Mouse (Mus musculus): ENCODE measurements around the gene Arvcf. TPM values are rescaled to one million over a fixed set of nuclear protein-coding genes. Genes with fewer than 3 reads are reported as not detected.

Gene Arvcf
- polyA plus RNA-seq, 1 experiment = 34.7 TPM

- no peak for TF ChIP-seq CTCF (IDR thresholded peaks at IDR 0.05; ENCODE audit: borderline replicate concordance, insufficient read depth, low read depth, low read length)
- TF ChIP-seq POLR2A (IDR thresholded peaks at IDR 0.05; ENCODE audit: borderline replicate concordance, insufficient read depth, low read length) = no peak
- Histone ChIP-seq H3K4me3 (replicated peaks; ENCODE audit: insufficient read depth, low read depth, low read length) (no peak overlapping the region), H3K4me1 (ENCODE audit: control insufficient read depth, insufficient read depth, low read length) (peaks cover 6% of the 10 kb centered on the region), H3K27me3 (ENCODE audit: control insufficient read depth, insufficient read depth, low read length) (no peaks in the 10 kb centered on the region), H3K27ac (ENCODE audit: insufficient read depth, low read length) (no peak overlapping the region)
- no peak for DNase-seq
- 92% methylated on average over 3 of the region's 3 CpGs for WGBS
Measured at GRCm38 (mm10) chr16:18416837-18417236, 68.9 kb downstream of the Arvcf start.

- Histone ChIP-seq H3K4me1 (ENCODE audit: control insufficient read depth, insufficient read depth, low read length) (peaks cover 3% of the 10 kb centered on the region), H3K27me3 (ENCODE audit: control insufficient read depth, insufficient read depth, low read length) (no peaks in the 10 kb centered on the region), H3K4me3 (replicated peaks; ENCODE audit: insufficient read depth, low read depth, low read length) (no peak overlapping the region), H3K27ac (ENCODE audit: insufficient read depth, low read length) (no peak overlapping the region)
- DNase-seq = no peak
- TF ChIP-seq POLR2A (IDR thresholded peaks at IDR 0.05; ENCODE audit: borderline replicate concordance, insufficient read depth, low read length) = no peak
- no peak for TF ChIP-seq CTCF (IDR thresholded peaks at IDR 0.05; ENCODE audit: borderline replicate concordance, insufficient read depth, low read depth, low read length)
- 88% methylated on average over 5 of the region's 5 CpGs for WGBS
Measured at GRCm38 (mm10) chr16:18417491-18417890, 69.5 kb downstream of the Arvcf start.

- peaks cover 3% of the 10 kb centered on the region for H3K4me1 ChIP-seq (ENCODE audit: control insufficient read depth, insufficient read depth, low read length)
- H3K4me3 ChIP-seq (replicated peaks; ENCODE audit: insufficient read depth, low read depth, low read length) = no peak overlapping the region
- WGBS = 86% methylated on average over 4 of the region's 4 CpGs
- TF ChIP-seq POLR2A (IDR thresholded peaks at IDR 0.05; ENCODE audit: borderline replicate concordance, insufficient read depth, low read length) = no peak
- no peak for TF ChIP-seq CTCF (IDR thresholded peaks at IDR 0.05; ENCODE audit: borderline replicate concordance, insufficient read depth, low read depth, low read length)
- H3K27ac ChIP-seq (ENCODE audit: insufficient read depth, low read length) = no peak overlapping the region
- no peaks in the 10 kb centered on the region for H3K27me3 ChIP-seq (ENCODE audit: control insufficient read depth, insufficient read depth, low read length)
- DNase-seq = no peak
Measured at GRCm38 (mm10) chr16:18418756-18419602, 71.0 kb downstream of the Arvcf start.

- Histone ChIP-seq H3K27ac (ENCODE audit: insufficient read depth, low read length) (no peak overlapping the region), H3K4me1 (ENCODE audit: control insufficient read depth, insufficient read depth, low read length) (peaks cover 3% of the 10 kb centered on the region), H3K27me3 (ENCODE audit: control insufficient read depth, insufficient read depth, low read length) (no peaks in the 10 kb centered on the region), H3K4me3 (replicated peaks; ENCODE audit: insufficient read depth, low read depth, low read length) (no peak overlapping the region)
- 81% methylated on average over 1 of the region's 1 CpGs for WGBS
- no peak for DNase-seq
- no peak for TF ChIP-seq CTCF (IDR thresholded peaks at IDR 0.05; ENCODE audit: borderline replicate concordance, insufficient read depth, low read depth, low read length)
- no peak for TF ChIP-seq POLR2A (IDR thresholded peaks at IDR 0.05; ENCODE audit: borderline replicate concordance, insufficient read depth, low read length)
Measured at GRCm38 (mm10) chr16:18419603-18420026, 71.6 kb downstream of the Arvcf start.

- TF ChIP-seq POLR2A (IDR thresholded peaks at IDR 0.05; ENCODE audit: borderline replicate concordance, insufficient read depth, low read length) (no peak), CTCF (IDR thresholded peaks at IDR 0.05; ENCODE audit: borderline replicate concordance, insufficient read depth, low read depth, low read length) (no peak)
- Histone ChIP-seq H3K4me3 (replicated peaks; ENCODE audit: insufficient read depth, low read depth, low read length) (no peak overlapping the region), H3K27ac (ENCODE audit: insufficient read depth, low read length) (no peak overlapping the region), H3K27me3 (ENCODE audit: control insufficient read depth, insufficient read depth, low read length) (no peaks in the 10 kb centered on the region), H3K4me1 (ENCODE audit: control insufficient read depth, insufficient read depth, low read length) (peaks cover 6% of the 10 kb centered on the region)
- no peak for DNase-seq
- 67% methylated on average over 3 of the region's 3 CpGs for WGBS
Measured at GRCm38 (mm10) chr16:18420571-18420970, 72.6 kb downstream of the Arvcf start.

- H3K4me1 ChIP-seq (ENCODE audit: control insufficient read depth, insufficient read depth, low read length) = peaks cover 12% of the 10 kb centered on the region; the same call in 1 of the 2 replicates
- H3K27ac ChIP-seq (ENCODE audit: insufficient read depth, low read length) = no peak overlapping the region
- no peaks in the 10 kb centered on the region for H3K27me3 ChIP-seq (ENCODE audit: control insufficient read depth, insufficient read depth, low read length)
- TF ChIP-seq POLR2A (IDR thresholded peaks at IDR 0.05; ENCODE audit: borderline replicate concordance, insufficient read depth, low read length) (no peak), CTCF (IDR thresholded peaks at IDR 0.05; ENCODE audit: borderline replicate concordance, insufficient read depth, low read depth, low read length) (no peak)
- no peak overlapping the region for H3K4me3 ChIP-seq (replicated peaks; ENCODE audit: insufficient read depth, low read depth, low read length)
- 86% methylated on average over 7 of the region's 7 CpGs for WGBS
- DNase-seq = no peak
Measured at GRCm38 (mm10) chr16:18423203-18423914, 75.4 kb downstream of the Arvcf start.

GRCm38 (mm10) chr16:18423915-18424265 is 75.9 kb downstream of the Arvcf start:
- Histone ChIP-seq H3K4me1 (ENCODE audit: control insufficient read depth, insufficient read depth, low read length) (peaks cover 12% of the 10 kb centered on the region; the same call in 1 of the 2 replicates), H3K4me3 (replicated peaks; ENCODE audit: insufficient read depth, low read depth, low read length) (no peak overlapping the region), H3K27ac (ENCODE audit: insufficient read depth, low read length) (no peak overlapping the region), H3K27me3 (ENCODE audit: control insufficient read depth, insufficient read depth, low read length) (no peaks in the 10 kb centered on the region)
- TF ChIP-seq POLR2A (IDR thresholded peaks at IDR 0.05; ENCODE audit: borderline replicate concordance, insufficient read depth, low read length) = no peak
- DNase-seq = no peak
- 85% methylated on average over 5 of the region's 5 CpGs for WGBS
